Mouse (Mus musculus) kidney, postnatal 4 days (tissue): ENCODE measurements around the gene Smim24.
A peak's percentile ranks its signal among the peaks of the same experiment; 100 is the strongest.

ENCODE experiments used
- DNase-seq, 2 experiments: peaks; one replicate each; pipeline ENCODE4 v3.0.0; 2021; ENCODE audit warnings: mixed read lengths in 2 of 2

Smim24 gene

DNA sequence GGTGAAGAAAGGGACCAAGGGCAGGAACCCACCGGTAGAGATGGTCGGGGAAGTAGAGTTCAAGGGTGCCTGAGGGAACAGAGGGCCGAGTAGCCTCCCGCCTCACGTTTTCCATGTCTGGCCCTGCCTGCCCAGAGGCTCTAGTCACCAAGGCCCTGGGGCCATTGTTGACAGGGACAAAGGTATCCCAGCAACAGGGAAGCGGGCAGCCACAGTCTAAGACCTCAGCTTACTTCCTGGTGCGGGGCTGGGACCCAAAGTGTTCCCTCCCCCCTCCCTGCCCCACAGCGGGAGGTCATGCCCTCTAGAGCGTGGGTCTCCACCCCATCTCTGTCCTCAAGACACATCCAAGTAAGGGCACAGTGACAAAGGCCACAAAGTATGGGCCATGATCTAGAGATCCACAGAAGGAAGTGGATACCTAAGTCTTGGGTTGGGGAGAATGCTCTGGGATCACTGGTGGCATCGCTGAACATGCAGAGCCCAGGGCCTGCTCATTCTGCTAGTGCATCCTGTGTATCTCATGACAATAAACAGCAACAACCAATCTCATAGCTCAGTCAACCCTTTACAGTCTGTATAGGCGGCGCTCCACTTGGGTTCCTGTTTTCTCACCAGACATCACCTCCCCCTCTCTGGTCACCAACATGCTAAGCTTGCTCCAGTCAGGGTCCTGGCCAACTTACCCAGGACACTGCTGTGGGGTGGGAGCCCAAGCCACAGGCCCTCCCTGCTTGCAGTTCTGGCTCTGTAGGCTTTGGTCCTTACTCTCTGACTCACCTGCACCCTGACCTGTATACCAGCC is 27.0 kb upstream of the Smim24 start, which contains the start of gene 4930404N11Rik:
Gene 4930404N11Rik, minus strand, starts transcription at position 145 of the 805 bp plus-strand sequence.
- no peak for DNase-seq

DNA sequence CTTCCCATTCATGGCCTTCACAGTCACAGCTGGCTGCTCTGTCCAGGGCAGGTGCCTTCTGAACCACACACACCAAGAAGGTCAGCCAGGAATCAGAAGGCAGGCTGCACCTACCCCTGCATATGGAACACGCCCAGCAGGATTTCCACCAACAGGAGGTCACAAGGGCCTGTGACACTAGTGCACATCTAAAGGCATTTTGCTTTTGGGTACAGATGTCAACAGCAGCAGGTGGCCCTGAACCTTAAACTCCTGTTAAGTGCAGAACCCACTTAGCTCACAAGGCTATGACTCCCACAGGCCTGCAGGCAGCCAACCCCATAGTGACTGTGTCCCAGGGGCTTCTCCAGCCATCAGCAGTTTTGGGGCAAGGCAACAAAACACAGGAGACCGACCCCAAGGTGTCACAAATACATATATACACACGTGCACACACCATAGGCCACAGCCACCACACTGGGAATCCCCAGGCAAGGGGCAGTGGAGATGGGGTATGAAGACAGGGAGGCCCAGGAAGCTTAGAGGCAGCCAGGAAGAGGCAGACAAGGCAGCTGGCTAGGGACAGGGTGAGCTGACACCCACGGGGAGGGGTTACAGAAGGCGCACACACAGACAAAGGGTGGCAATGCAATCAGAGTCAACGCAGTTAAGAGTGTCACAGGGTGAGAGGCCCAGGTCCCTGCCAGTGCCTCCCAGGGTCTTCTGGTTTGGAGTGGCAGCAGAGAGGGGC is 26.2 kb upstream of the Smim24 start:
- peak in 1 of 2 experiments; percentile 31 for DNase-seq

DNA sequence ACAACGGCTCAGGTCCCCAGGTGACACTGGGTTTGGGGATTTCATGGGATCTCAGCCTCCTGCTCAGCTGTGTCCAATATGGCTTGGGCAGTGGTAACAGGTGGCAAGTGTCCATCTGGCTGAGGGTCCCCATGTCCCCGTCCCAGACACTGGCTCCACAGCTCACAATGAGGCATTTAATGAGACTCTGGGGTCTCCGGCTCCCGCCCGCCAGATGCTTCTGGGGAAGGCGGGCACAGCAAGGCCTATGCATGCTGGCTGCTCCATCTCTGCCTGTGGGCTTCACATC is 25.7 kb upstream of the Smim24 start:
- no peak for DNase-seq

DNA sequence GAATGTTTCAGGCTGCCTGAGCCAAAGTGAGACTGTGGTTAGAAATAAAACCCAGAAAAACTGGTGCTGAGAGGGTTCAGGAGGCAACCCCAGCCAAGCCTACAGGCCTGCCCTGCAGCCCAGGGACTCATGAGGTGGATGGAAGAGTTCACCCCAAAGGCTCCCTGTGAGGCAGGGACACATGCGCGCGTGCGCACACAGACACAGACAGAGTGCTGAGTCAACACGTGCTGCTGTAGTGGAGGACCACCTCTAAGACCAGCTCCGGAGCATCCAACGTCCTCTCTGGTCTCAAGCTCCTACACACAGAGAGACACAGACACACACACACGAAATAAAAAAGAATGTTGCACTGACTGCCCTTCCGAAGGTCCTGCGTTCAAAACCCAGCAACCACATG is 17.5 kb upstream of the Smim24 start:
- DNase-seq: no peak

DNA sequence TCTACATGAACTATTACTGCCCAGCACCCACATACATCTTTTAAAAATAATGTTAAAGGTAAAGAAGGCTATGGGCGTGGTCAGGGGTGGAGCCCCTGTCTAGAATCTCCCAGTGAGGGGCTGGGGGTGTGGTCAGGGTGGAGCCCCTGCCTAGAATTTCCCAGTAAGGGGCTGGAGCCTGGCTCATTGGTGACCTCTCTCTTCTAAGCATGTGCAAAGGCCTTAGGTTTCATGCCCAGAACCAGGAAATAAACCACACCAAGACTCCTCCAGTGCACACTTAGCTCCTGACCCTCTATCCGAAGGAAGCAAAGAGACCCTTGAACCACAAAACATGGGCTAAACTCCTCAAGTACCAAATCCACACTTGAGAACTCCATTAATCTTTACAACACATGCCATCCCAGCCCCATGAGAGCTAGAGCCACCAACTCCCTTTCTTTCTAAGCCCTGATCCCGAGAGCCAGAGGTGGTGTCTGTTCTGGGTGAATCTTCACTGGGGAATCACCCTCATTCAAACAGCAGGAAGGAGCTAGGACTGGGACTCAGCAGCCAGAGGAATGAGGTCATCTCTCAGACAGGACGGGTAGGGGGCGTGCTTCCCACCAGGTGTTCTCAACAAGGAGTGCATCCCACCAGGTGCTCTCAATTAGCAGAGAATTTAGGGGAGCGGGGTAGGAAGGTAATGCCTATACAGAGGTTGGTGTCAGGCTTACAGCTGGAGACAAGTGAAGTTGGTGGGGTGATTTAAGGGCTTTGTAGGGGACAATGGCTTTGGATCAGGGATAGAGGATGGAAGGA is 16.1 kb upstream of the Smim24 start:
- peak in 1 of 2 experiments; percentile 51 for DNase-seq

DNA sequence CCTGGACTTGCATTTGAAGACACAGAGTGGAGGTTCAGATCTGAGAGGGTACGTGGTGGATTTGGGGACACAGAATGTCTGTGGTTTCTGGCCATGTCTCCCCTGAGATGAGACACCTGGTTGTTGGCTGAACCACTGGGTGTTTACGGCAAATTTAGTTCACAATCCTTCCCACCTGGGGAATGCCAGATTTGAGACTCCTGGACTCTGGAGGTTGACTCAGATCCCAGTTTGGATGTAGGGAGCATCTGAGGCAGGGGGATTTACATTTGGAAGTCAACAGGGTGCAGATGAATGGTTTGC is 15.5 kb upstream of the Smim24 start:
- no peak for DNase-seq

DNA sequence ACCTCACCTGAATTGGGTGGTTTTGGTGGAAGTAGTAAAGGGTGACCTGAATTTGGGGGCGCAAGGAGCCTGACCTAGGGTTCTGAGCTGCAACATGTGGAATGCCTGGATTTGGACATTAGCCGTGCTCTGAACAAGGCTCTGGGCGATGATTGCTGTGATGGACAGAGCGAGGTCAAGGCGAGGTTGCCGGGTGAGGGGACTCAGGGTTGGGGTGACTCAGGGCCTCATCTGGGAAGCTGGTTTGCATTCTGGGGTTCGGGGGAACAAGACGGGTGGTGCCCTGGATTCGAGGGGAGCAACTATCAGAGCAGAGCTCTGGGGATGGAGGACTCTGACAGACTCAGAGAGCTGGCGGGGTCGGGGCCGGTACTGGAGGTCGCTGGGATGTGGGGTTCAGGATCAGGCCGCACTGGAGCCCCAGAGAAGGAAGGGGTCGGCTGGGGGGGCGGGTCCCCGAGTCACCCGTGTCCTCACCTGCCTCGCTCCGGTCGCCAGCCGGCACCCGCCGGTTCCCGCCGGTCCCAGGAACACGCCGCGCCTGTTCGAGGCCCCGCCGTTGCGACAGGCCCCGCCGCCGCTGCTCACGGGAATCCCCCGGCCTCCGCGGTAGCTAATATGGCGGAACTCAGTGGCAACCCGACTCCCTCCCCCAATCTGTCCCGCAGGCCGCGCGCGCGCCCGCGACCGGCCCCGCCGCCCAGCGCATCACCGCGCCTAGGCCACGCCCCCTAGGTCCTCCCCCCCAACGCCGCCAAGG is 14.9 kb upstream of the Smim24 start, which contains the start of gene Fzr1:
Gene Fzr1, minus strand, starts transcription at position 724 of the 760 bp plus-strand sequence.
- DNase-seq: no peak

DNA sequence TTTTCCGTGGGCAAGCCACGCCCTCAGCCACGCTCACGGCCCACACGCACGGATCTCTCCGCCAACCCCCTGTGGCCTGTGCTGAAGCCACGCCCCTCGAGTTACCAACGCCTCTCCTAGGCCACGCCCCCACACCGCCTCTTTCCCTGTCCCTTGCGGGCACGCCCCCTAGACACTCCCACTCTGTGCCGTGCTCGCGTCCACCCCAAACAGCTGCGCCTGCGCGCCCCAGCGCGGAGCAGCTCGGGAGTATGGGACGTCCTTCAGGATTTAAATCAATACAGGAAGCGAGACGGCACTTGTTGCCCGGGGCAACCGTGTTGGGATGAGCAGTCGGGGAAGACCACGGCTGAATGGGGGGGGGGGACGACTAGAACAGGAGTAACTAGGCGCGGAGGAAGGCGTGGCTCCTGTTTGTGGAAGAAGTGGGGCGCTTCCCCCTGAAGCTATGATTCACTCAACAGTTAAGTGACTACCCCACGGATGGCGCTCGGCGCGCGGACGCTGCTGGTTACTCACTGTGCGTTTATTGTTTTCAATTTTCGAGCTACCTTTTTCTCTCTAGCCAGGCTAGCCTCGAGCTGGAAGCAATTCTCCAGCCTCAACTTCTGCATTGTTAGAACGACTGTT is 14.2 kb upstream of the Smim24 start:
- DNase-seq: peak; percentile 100

DNA sequence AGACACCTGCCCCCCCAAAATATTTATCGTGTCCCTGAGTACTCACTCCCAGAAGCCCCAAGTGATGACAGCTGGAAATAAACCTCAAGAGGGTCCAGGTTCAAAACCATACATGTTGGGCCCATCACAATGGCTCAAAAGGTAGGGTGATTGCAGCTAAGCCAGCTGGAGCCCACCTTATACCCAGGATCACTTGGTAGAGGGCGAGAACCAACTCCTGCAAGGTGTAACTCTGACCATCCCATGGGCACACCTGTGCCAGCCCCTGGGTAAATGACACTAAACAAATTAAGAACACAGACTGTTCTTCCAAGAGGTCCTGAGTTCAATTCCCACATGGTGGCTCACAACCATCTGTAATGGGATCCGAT is 13.7 kb upstream of the Smim24 start:
- no peak for DNase-seq

DNA sequence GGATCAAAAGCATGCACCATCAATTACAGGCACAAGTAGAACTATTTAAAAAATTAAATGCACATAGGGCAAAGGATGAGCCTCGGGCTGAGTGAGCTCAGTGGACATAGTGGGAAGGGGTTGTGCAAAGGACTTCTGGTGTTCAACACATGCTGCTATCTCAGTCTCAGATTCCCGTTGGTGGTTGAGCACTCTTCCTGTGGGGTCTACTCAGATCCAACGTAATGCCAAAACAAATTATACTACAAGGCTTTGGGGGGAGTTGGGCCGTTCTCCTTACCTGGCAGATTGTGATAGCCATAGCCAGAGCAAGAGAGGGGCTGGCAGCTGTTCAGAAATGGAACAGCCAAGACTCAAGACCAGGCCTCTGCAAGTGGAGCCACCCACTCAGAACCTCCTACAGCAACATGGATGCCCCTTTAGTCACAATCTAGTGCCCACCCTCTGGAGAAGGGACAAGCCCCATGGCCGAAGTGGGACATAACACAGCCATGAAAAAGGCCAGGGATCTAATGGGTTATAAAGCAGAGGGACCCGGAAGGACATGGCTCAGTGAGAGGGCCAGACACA is 13.0 kb upstream of the Smim24 start:
- DNase-seq: no peak

DNA sequence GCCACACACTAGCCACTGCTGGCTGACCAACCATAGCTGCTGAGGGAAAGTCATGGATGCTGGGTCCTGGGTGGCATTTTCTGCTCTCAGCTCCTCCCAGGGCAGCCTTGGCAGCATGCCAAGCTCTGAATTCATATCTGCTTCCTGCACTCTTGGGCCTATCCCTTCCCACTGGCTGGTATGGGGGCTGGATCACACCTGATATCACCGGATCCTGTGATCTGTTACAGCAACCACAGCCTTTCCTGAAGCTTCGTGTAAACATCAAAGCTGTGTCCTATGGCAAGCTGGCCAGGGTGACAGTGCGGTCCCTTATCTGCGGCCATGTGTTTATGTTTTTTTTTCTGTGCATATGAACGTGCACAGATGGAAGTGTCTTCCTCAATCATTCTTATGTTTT is 10.8 kb upstream of the Smim24 start:
- DNase-seq: peak; percentile 46 to 57

DNA sequence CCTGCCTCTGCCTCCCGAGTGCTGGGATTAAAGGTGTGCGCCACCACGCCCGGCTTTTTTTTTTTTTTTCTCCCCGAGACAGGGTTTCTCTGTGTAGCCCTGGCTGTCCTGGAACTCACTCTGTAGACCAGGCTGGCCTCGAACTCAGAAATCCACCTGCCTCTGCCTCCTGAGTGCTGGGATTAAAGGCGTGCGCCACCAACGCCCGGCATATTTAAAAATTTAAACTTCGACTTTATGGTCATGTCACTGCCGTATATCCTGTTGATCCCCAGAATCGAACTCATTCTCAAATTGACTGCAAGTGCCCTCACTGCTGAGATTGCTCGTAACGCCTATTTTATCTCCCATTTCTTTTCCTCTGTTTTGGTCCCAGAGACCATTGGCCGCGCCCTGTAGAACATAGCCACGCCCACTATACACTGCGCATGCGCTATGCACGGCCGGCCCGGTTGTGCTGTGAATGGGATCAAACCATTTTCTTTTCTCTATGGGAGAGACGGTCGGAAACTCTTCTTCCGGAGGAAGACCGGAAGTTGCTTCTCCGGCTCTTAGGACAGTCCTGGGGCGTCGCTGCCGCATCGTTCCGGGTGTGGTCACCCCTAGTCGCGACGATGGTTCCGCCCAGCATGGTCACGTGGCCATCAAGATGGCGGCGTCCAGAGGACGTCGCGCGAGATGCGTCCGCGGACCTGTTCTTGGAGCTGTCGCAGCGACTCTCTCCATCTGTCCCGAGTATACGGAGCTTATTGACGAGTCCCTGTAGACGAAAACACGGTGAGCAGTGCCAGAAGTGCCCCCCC is 8.8 kb upstream of the Smim24 start, which contains the start of the genes Dohh and Gm48551:
Gene Dohh, plus strand, starts transcription at position 627 of the 803 bp plus-strand sequence.
Gene Gm48551, plus strand, starts transcription at position 665 of the 803 bp plus-strand sequence.
- peak; percentile 100 for DNase-seq

DNA sequence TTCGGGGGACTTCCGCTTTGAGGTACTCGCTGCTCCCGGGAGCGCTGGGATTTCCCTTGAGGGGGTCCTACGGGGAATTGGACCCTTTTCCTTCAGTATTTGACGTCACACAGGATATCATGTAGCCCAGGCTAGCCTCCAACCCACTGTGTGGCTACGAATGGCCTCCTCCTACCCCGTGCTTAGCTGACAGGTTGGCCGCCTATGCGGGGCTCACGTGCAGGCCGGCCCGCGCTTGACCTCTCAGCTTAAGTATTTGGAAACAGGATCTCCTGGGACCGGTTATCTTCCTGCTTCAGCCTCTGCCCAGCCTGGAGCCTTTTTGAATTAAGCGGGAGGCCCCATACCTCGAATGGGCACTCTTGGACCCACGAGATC is 8.3 kb upstream of the Smim24 start:
- DNase-seq: no peak

DNA sequence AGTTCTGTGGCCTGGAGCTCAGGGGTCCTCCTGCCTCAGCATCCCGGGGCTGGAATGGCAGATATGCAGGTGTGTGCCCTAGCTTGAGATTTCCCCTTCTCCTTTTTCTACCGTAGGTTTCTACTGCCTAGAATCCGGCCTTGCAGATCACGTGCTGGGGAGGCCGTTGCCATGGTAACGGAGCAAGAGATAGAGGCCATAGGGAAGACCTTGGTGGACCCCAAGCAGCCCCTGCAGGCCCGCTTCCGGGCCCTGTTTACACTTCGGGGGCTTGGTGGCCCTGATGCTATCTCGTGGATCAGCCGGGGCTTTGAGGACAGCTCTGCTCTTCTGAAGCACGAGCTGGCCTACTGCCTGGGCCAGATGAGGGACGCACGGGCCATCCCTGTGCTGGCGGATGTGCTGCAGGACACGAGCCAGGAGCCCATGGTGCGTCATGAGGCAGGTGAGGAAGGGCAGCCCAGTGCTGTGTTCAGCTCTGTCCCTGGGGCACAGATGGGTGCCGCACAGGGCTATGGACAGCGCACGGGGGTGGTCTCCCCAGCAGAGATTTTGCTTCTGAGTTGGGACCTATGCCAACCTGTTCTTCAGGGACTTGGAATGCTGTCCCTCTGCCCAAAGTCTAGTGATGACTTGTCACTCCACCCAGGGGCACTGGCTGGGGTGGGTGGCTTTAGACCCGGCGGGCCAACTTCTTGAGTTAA is 7.1 kb upstream of the Smim24 start:
- DNase-seq: no peak

DNA sequence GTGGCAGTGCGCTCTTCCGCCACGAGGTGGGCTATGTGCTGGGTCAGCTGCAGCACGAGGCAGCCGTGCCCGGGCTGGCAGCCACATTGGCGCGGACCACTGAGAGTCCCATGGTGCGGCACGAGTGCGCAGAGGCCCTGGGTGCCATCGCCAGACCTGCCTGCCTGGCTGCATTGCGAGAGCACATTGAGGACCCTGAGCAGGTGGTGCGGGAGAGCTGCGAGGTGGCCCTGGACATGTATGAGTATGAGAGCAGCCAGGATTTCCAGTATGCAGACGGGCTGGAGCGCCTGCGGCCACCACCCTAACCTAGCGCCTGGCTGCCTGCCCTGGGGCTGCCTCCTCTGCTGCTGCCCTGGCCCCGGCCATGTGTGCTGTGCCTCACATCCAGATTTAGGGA is 5.1 kb upstream of the Smim24 start:
- DNase-seq: no peak

DNA sequence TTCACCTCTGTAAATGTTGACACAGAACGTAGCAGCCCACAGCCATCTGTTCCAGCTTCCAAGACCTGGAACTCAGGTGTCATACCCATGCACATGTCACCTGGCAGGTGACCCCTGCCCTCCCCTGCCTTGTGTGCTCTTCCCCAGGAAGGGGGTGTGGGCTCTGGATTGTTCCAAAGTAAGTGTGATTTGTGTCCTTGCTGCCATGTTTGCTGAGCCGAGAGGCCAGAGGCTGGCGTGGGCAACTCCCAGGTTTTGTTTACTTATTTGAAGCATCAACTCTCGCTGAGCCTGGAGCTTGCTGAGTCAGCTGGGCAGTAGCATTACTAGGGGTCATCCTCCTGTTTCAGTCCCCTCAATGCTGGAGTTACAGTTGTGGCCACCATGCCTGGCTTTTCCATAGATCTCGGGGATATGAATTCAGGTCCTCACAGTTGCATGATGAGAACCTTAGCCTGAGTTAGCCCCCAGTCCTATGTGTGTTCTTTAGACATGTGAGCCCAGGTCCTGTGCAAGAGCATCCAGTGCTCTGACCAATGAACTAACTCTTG is 4.3 kb upstream of the Smim24 start, which contains the start of gene Gm48552:
Gene Gm48552, plus strand, starts transcription at position 501 of the 551 bp plus-strand sequence.
- no peak for DNase-seq

DNA sequence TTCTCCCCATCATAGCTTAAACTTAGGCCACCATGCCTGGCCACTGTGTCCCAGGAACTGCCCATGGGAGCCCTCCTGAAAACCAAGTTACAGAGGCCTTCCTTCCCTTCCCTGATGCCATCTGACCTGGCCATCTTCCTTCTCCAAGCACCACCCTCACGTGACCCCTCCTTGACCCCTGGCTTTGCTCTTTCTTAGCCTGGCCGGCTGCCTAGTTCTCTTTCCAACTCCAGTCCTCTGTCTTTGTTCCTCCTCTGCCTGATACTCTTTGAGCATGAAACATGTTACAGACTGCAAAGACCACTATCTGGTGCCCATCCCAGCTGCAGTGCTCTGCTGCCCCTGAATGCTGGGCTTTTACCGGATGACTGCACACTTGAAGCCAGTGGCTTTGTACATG is 3.5 kb upstream of the Smim24 start:
- peak in 1 of 2 experiments; percentile 66 for DNase-seq

DNA sequence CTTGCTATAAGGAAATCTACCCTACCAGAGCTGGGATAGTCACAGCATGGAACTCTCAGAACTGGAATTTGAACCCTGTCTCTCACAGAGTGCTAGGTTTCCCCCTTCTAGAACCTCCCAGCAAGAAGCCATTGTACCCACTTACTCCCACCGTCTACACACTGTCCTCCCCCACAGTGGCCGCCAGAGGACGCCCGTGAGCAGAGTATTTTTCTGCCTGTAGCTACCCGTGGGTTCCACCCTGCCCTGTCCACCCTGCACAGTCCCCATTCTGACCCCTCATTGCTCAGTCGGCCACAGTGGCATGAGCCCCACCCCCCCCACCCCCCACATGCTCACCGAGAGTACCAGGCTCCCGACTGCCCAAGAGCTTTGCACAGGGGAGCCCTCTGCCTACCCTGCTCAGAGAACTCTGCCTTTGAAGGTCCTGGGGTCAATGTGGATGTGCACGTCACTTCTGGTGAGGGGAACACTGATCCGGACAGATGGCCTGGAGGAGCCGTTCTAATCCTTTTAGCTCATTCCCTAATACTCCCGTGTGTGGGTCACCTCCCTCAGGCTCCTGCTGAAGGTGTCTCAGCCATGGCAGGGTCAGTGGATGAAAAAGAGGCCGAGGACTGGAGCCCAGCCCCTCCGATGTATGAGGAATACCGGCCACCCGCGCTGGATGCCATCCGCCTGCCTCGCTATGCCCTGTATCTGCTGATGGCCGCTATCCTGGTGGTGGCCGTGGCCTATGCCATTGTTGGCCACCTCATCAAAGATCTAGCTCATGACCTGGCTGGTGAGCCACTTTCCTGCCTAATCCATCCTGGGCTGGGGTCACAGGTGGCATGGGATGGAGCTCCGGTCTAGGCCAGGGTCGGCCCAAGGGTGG is 2.8 kb upstream of the Smim24 start:
- DNase-seq: peak; percentile 86 to 89

DNA sequence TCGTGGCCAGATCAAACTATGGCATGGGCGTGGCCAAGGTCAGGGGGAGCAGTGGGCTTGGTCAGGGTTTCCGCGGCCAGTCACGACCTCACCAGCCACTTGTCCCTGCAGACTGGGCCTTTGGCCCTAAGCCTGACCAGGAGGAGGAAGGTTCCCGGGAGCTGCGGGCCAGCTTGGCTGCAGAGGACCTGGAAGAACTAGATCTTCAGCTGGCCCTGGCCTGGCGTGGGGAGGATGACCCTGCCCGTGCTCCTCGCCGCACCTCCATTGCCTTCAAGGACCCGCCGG is 2.2 kb upstream of the Smim24 start:
- no peak for DNase-seq
